Mouse (Mus musculus) liver, embryonic 13.5 days (tissue): Measurements from ENCODE around the gene Elf3. TPM values are rescaled to one million over a fixed set of nuclear protein-coding genes. Genes with fewer than 3 reads are reported as not detected.

Experiments
- ATAC-seq: fragments of 200-750 bp; cut with Nextera tagmentation; 2 replicates; pipeline ENCODE4 v1.8.0; 2017; ENCODE audit warnings: low read depth, mild to moderate bottlenecking, moderate number of reproducible peaks, moderate library complexity
- DNase-seq: peaks from one replicate; pipeline ENCODE4 v3.0.0; 2022
- H3K27ac ChIP-seq: fragments of 300-500 bp; sonication (generic); 2 replicates; pipeline ENCODE4 v1.5.1; 2015; ENCODE audit warnings: moderate library complexity, mild to moderate bottlenecking, inconsistent platforms
- H3K27me3 ChIP-seq: fragments of 300-500 bp; sonication (generic); 2 replicates; pipeline ENCODE4 v1.6.1; 2015; ENCODE audit warnings: mild to moderate bottlenecking, inconsistent platforms
- H3K36me3 ChIP-seq: fragments of 300-500 bp; sonication (generic); 2 replicates; pipeline ENCODE4 v1.6.1; 2015; ENCODE audit warnings: mild to moderate bottlenecking, inconsistent platforms
- H3K4me1 ChIP-seq: fragments of 300-500 bp; sonication (generic); replicated peaks from 2 replicates; pipeline ENCODE4 v1.6.1; 2015; ENCODE audit warnings: inconsistent platforms
- H3K4me2 ChIP-seq: fragments of 300-500 bp; sonication (generic); 2 replicates; pipeline ENCODE4 v1.6.1; 2015; ENCODE audit warnings: inconsistent platforms, mild to moderate bottlenecking, moderate library complexity
- H3K4me3 ChIP-seq: fragments of 300-500 bp; sonication (generic); replicated peaks from 2 replicates; pipeline ENCODE4 v1.5.1; 2015; ENCODE audit warnings: mild to moderate bottlenecking, inconsistent platforms
- H3K9ac ChIP-seq: fragments of 300-500 bp; sonication (generic); 2 replicates; pipeline ENCODE4 v1.6.1; 2015; ENCODE audit warnings: mild to moderate bottlenecking, inconsistent platforms
- H3K9me3 ChIP-seq: fragments of 300-500 bp; sonication (generic); replicated peaks from 2 replicates; pipeline ENCODE4 v1.6.1; 2016; ENCODE audit warnings: inconsistent platforms
- WGBS: fragments of 180-500 bp; shearing (Covaris S2); methylation state at CpG from one replicate; pipeline ENCODE4 v1.1.7; 2015; ENCODE audit not compliant: insufficient replicate concordance; 5-methylcytosine and 5-hydroxymethylcytosine counted together
- polyA plus RNA-seq: library from polyadenylated mRNA; unstranded; fragments of >200 nt; fragmentation: Nextera tagmentation; extraction: Ambion mirVana; gene quantifications from 2 replicates; pipeline ENCODE4 v1.2.1, GENCODE M21; 2015

Elf3 gene
- polyA plus RNA-seq, 1 experiment from 2014 or later = 1.2 TPM

DNA sequence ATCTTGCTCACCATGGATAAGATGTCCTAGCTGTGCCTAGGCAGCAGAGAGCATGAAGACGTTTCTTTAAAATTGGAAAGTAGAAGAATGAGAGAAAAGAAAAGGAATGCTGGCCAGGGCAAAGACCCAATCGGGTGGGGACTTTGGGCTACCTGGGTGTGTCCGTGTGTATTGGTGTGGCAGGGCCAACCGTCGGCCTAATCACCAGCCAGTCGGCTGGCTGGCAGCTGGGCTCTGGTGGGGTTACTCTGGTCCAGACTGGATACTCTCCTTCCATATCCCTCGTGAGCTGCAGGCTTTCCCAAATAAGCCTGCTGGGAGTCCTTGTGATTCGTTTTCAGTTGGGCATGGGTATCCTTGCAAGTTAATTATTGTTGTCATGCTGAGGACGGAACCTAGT is 49.7 kb downstream of the Elf3 start:
- ATAC-seq (no peak), DNase-seq (no peak)
- Histone ChIP-seq H3K9ac (no peak overlapping the region), H3K4me1 (peaks cover 42% of the 10 kb centered on the region), H3K9me3 (no peaks in the 10 kb centered on the region), H3K36me3 (no peaks in the 10 kb centered on the region), H3K4me3 (no peak overlapping the region), H3K27ac (no peak overlapping the region), H3K27me3 (no peaks in the 10 kb centered on the region), H3K4me2 (no peak overlapping the region)
- 47% methylated on average over 9 of the region's 9 CpGs for WGBS

DNA sequence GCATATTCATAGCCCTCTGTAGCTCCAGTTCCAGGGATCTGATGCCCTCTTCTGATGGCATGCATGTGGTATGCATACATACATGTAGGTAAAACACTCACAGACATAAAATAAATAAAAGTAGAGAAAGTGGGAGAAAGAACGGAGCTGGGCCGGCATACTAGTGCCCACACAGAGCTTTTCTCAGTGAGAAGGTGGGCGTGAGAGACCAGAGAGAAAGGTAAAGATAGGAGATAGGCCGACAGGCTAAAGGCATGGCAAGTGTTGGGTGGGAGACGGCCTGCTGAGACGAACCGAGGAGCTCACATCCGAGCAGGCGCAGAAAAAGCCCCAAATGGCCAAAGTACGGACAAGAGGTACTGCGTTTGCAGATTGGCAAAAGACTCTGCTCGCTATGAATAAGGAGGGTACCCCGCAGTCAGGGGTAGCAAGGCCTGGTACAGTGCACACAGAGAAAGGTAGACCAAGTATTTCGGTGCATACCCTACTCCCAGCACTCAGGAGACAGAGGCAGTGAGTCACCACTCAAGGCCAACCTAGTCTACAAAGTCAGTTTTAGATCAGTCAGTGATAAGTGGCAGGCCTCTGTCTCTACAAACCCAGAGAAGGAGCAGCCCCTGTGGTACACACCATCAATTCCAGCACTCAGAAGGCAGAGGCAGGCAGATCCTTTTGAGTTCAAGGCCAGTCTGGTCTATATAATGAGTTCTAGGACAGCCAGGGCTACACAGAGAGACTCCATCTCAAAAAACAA is 51.6 kb downstream of the Elf3 start:
- WGBS = 85% methylated on average over 14 of the region's 14 CpGs
- Histone ChIP-seq H3K27me3 (no peaks in the 10 kb centered on the region), H3K36me3 (no peaks in the 10 kb centered on the region), H3K9me3 (no peaks in the 10 kb centered on the region), H3K4me1 (peaks cover 42% of the 10 kb centered on the region), H3K27ac (no peak overlapping the region), H3K9ac (no peak overlapping the region), H3K4me2 (no peak overlapping the region), H3K4me3 (no peak overlapping the region)
- no peak for DNase-seq
- ATAC-seq = no peak

DNA sequence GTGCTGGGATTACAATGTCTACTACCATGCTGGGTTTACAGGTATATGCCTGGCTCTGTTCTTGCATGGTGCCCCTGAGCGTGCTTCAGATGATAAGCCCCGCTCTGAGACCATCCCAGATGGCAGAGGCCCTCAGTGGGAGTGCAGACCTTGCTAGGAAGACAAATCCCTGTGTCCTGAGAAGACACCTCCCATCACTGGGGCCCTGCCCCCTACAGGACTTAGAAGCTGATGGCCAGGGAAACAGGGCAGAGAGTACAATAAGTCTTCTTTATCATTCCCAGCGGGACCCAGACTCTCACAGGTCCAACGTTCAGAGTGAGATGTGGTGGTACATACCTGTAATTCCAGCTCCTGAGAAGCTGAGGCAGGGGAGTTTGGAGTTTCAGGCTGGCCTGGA is 53.1 kb downstream of the Elf3 start:
- H3K36me3 ChIP-seq = no peaks in the 10 kb centered on the region
- H3K4me1 ChIP-seq = peaks cover 36% of the 10 kb centered on the region
- peak overlapping the region; percentile 35; the same call in 1 of the 2 replicates for H3K27ac ChIP-seq
- no peak overlapping the region for H3K4me3 ChIP-seq
- WGBS = 45% methylated on average over 4 of the region's 4 CpGs
- peaks cover 7% of the 10 kb centered on the region; the same call in 1 of the 2 replicates for H3K27me3 ChIP-seq
- 0 out of 2 replicates have a peak overlapping the region, but pooled peaks have one; percentile 8 for H3K9ac ChIP-seq
- DNase-seq = no peak
- peak; percentile 47 for ATAC-seq
- H3K9me3 ChIP-seq = no peaks in the 10 kb centered on the region
- peak overlapping the region; percentile 36 for H3K4me2 ChIP-seq

DNA sequence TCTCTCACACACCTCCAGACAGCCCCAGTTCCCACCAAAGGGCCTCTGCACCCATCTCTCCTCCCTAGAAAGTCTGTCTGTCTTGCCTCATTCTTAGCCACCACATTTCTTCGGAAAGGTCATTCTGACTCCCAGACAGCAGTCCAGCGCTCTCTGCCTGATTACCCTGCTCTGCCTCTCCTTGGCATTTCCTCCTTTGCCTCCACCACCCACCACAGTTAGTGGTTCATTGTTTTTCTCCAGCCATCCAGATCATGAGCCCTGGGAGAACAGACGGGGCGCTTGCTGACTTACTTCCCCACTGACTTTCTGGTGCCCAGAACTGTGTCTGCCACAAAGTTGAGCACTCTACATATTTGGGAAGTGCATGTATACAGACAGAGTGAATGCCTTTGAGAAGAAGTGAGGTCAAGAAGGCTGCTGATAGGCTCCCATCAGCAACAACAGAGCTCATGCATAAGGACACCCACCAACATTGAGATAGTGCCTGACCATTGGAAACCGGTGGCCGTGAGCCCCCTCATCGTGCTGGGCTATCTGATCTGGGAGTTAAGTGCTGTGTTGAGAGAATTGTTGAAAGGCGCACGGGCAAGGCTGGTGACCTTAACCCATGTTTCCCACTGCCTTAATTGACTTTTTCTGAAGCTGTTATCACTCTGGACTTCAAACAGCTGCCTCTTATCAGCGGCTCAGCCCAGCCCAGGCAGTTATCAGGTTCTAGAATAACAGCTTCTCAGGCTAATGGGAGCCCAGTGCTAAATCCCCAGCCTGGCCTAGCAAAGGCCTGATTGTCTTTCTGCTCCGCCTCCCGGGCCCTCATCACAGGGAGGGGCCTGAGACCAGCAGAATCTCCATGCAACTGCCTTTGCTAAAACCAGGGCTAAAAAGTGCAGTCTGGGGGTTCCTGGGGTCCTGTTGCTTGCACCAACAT is 53.9 kb downstream of the Elf3 start:
- no peak overlapping the region for H3K27ac ChIP-seq
- 16% methylated on average over 12 of the region's 12 CpGs for WGBS
- H3K4me3 ChIP-seq = no peak overlapping the region
- H3K36me3 ChIP-seq = no peaks in the 10 kb centered on the region
- peaks cover 40% of the 10 kb centered on the region for H3K4me1 ChIP-seq
- DNase-seq (peak; percentile 79), ATAC-seq (peak; percentile 93)
- peaks cover 7% of the 10 kb centered on the region; the same call in 1 of the 2 replicates for H3K27me3 ChIP-seq
- H3K9ac ChIP-seq = 0 out of 2 replicates have a peak overlapping the region, but pooled peaks have one; percentile 8
- peak overlapping the region; percentile 36 for H3K4me2 ChIP-seq
- H3K9me3 ChIP-seq = no peaks in the 10 kb centered on the region

Other genes starting within 250 kb of the Elf3 start
- gene Lgr6, start 153.3 kb downstream of the Elf3 start, polyA plus RNA-seq = 0.05 and 0.15 TPM in 2 replicates
- 16.0 and 17.9 TPM in 2 replicates for gene Ptpn7, start 125.9 kb downstream of the Elf3 start, polyA plus RNA-seq
- gene Arl8a, start 111.7 kb downstream of the Elf3 start, polyA plus RNA-seq = 8.9 and 10.5 TPM in 2 replicates
- gene Gpr37l1, start 90.9 kb downstream of the Elf3 start, polyA plus RNA-seq = not detected in 2 replicates
- 29.4 and 31.4 TPM in 2 replicates for gene Rnpep, start 25.5 kb upstream of the Elf3 start, polyA plus RNA-seq
- gene Timm17a, start 55.2 kb upstream of the Elf3 start, polyA plus RNA-seq = 203 and 204 TPM in 2 replicates
- 0.09 and 0.10 TPM in 2 replicates for gene Lmod1, start 66.2 kb upstream of the Elf3 start, polyA plus RNA-seq
- gene Shisa4, start 116.7 kb upstream of the Elf3 start, polyA plus RNA-seq = 2.4 and 2.9 TPM in 2 replicates
- 30.9 and 36.6 TPM in 2 replicates for gene Ipo9, start 171.9 kb upstream of the Elf3 start, polyA plus RNA-seq